Mouse (Mus musculus): ENCODE measurements around the gene Fgf2. TPM values are rescaled to one million over a fixed set of nuclear protein-coding genes. Genes with fewer than 3 reads are reported as not detected.

Fgf2 gene
- total and polyA plus RNA-seq, 3 experiments = 0.25 to 0.70 TPM; not detected in 1

GRCm38 (mm10) chr3:37324310-37324709 is 23.8 kb upstream of the Fgf2 start (continued):
- 0 out of 2 replicates have a peak, but pooled peaks have one; percentile 24 for TF ChIP-seq EP300 (IDR thresholded peaks at IDR 0.05; ENCODE audit: low read length)
- no peak for TF ChIP-seq ELF1 (IDR thresholded peaks at IDR 0.05; ENCODE audit: low read depth, low read length)
- no peak for TF ChIP-seq KAT2A (IDR thresholded peaks at IDR 0.05; ENCODE audit: insufficient replicate concordance, low read length)
- no peak for TF ChIP-seq IRF4 (IDR thresholded peaks at IDR 0.05; ENCODE audit: low read depth, low read length)
- TF ChIP-seq NELFE (IDR thresholded peaks at IDR 0.05; ENCODE audit: low read depth, low read length) = no peak
- TF ChIP-seq NRF1 (IDR thresholded peaks at IDR 0.05; ENCODE audit: low read depth, low read length) = no peak

- Histone ChIP-seq H3K4me1 (ENCODE audit: control insufficient read depth in 1 of 2, insufficient read depth in 2 of 2) (no peaks in the 10 kb centered on the region), H3K4me2 (ENCODE audit: insufficient read depth, low read depth, poor library complexity, severe bottlenecking) (no peak overlapping the region), H3K9ac (ENCODE audit: insufficient read depth, low read depth) (no peak overlapping the region), H3K79me2 (replicated peaks; ENCODE audit: control insufficient read depth, extremely low read depth, insufficient read depth, poor library complexity, severe bottlenecking) (no peaks in the 10 kb centered on the region), H3K27me3 (replicated peaks) (no peaks in the 10 kb centered on the region), H3K36me3 (replicated peaks in 1 of 2; ENCODE audit: control insufficient read depth in 1 of 2, insufficient read depth in 1 of 2, low read length in 1 of 2) (peaks cover 0 to 6% of the 10 kb centered on the region in 2 experiments), H3K4me3 (replicated peaks in 1 of 3; ENCODE audit: low read depth in 2 of 3, low read length in 2 of 3, poor library complexity in 1 of 3) (no peak overlapping the region), H3K9me3 (replicated peaks; ENCODE audit: low read length) (no peaks in the 10 kb centered on the region), H3K27ac (ENCODE audit: insufficient read depth, low read depth) (no peak overlapping the region)
- no peak for DNase-seq (ENCODE audit: extremely low read depth)
- TF ChIP-seq CTCF (conservative IDR thresholded peaks at IDR 0.05 in 1 of 2, IDR thresholded peaks at IDR 0.05 in 1 of 2; ENCODE audit: low read depth in 2 of 2, low read length in 2 of 2) (no peak), GABPA (IDR thresholded peaks at IDR 0.05; ENCODE audit: insufficient replicate concordance, low read depth, low read length) (no peak), POLR2AphosphoS2 (IDR thresholded peaks at IDR 0.05; ENCODE audit: low read depth, low read length) (no peak), IRF4 (IDR thresholded peaks at IDR 0.05; ENCODE audit: low read depth, low read length) (no peak), BHLHE40 (IDR thresholded peaks at IDR 0.05; ENCODE audit: low read depth, low read length) (no peak)
- dilution Hi-C loops (cut with MboI; ENCODE audit: extremely low pct_ligation_motif_present, extremely low pct_unique_long_range_greater_than_20kb, low sequenced_read_pairs) = no loop called here
- in situ Hi-C loops (cut with MboI; ENCODE audit: low pct_ligation_motif_present, low pct_unique_long_range_greater_than_20kb, low sequenced_read_pairs) = loop anchor here (10.0 kb wide), 1 partner anchor 89 kb away; the partner anchor contains the start of gene Spata5
Observed at GRCm38 (mm10) chr3:37325317-37326112, 22.6 kb upstream of the Fgf2 start.

- H3K4me3 ChIP-seq (replicated peaks in 1 of 3; ENCODE audit: low read depth in 2 of 3, low read length in 2 of 3, poor library complexity in 1 of 3) = no peak overlapping the region
- TF ChIP-seq ZKSCAN1 (IDR thresholded peaks at IDR 0.05; ENCODE audit: borderline replicate concordance, low read depth, low read length) (no peak), CHD2 (IDR thresholded peaks at IDR 0.05; ENCODE audit: low read length) (no peak), CTCF (conservative IDR thresholded peaks at IDR 0.05 in 1 of 2, IDR thresholded peaks at IDR 0.05 in 1 of 2; ENCODE audit: low read depth in 2 of 2, low read length in 2 of 2) (no peak), POLR2AphosphoS2 (IDR thresholded peaks at IDR 0.05; ENCODE audit: low read depth, low read length) (no peak), MAFK (IDR thresholded peaks at IDR 0.05; ENCODE audit: insufficient replicate concordance, low read length) (no peak), ELF1 (IDR thresholded peaks at IDR 0.05; ENCODE audit: low read depth, low read length) (no peak), MAX (IDR thresholded peaks at IDR 0.05; ENCODE audit: low read length) (no peak), NELFE (IDR thresholded peaks at IDR 0.05; ENCODE audit: low read depth, low read length) (no peak), KAT2A (IDR thresholded peaks at IDR 0.05; ENCODE audit: insufficient replicate concordance, low read length) (no peak), TCF12 (IDR thresholded peaks at IDR 0.05; ENCODE audit: low read depth, low read length) (no peak), USF1 (IDR thresholded peaks at IDR 0.05; ENCODE audit: low read depth, low read length) (no peak), RAD21 (IDR thresholded peaks at IDR 0.05; ENCODE audit: low read depth, low read length) (no peak), NRF1 (IDR thresholded peaks at IDR 0.05; ENCODE audit: low read depth, low read length) (no peak), ZMIZ1 (IDR thresholded peaks at IDR 0.05; ENCODE audit: low read depth, low read length) (no peak), JUN (IDR thresholded peaks at IDR 0.05; ENCODE audit: insufficient read depth, low read depth, low read length) (no peak), ZC3H11A (IDR thresholded peaks at IDR 0.05; ENCODE audit: low read depth, low read length) (no peak), HCFC1 (IDR thresholded peaks at IDR 0.05; ENCODE audit: low read depth, low read length) (no peak), IRF4 (IDR thresholded peaks at IDR 0.05; ENCODE audit: low read depth, low read length) (no peak), UBTF (IDR thresholded peaks at IDR 0.05; ENCODE audit: low read depth, low read length) (no peak), CHD1 (IDR thresholded peaks at IDR 0.05; ENCODE audit: low read depth, low read length) (no peak)
- H3K4me2 ChIP-seq (ENCODE audit: insufficient read depth, low read depth, poor library complexity, severe bottlenecking) = no peak overlapping the region
- H3K9ac ChIP-seq (ENCODE audit: insufficient read depth, low read depth) = no peak overlapping the region
- no peaks in the 10 kb centered on the region for H3K79me2 ChIP-seq (replicated peaks; ENCODE audit: control insufficient read depth, extremely low read depth, insufficient read depth, poor library complexity, severe bottlenecking)
- H3K27ac ChIP-seq (ENCODE audit: insufficient read depth, low read depth) = no peak overlapping the region
- no peaks in the 10 kb centered on the region for H3K36me3 ChIP-seq (replicated peaks in 1 of 2; ENCODE audit: control insufficient read depth in 1 of 2, insufficient read depth in 1 of 2, low read length in 1 of 2)
- H3K9me3 ChIP-seq (replicated peaks; ENCODE audit: low read length) = no peaks in the 10 kb centered on the region
- DNase-seq (ENCODE audit: extremely low read depth) = no peak
- in situ Hi-C loops (cut with MboI; ENCODE audit: low pct_ligation_motif_present, low pct_unique_long_range_greater_than_20kb, low sequenced_read_pairs) (loop anchor here (10.0 kb wide), 1 partner anchor 88 kb away; the partner anchor contains the start of gene Spata5), dilution Hi-C loops (cut with MboI; ENCODE audit: extremely low pct_ligation_motif_present, extremely low pct_unique_long_range_greater_than_20kb, low sequenced_read_pairs) (no loop called here)
- H3K4me1 ChIP-seq (ENCODE audit: control insufficient read depth in 1 of 2, insufficient read depth in 2 of 2) = no peaks in the 10 kb centered on the region
- no peaks in the 10 kb centered on the region for H3K27me3 ChIP-seq (replicated peaks)
Observed at GRCm38 (mm10) chr3:37326627-37327026, 21.5 kb upstream of the Fgf2 start.
